Mouse (Mus musculus) E14TG2a.4 (cell line): ENCODE data around the gene Pbx3.

Source experiments
- CTCF ChIP-seq: conservative IDR thresholded peaks from 2 replicates; pipeline ENCODE4 v1.5.1; 2014; ENCODE audit warnings: low read length
- POU5F1 ChIP-seq: IDR thresholded peaks from 2 replicates; pipeline ENCODE4 v1.6.1; 2014; ENCODE audit warnings: low read length, borderline replicate concordance

DNA sequence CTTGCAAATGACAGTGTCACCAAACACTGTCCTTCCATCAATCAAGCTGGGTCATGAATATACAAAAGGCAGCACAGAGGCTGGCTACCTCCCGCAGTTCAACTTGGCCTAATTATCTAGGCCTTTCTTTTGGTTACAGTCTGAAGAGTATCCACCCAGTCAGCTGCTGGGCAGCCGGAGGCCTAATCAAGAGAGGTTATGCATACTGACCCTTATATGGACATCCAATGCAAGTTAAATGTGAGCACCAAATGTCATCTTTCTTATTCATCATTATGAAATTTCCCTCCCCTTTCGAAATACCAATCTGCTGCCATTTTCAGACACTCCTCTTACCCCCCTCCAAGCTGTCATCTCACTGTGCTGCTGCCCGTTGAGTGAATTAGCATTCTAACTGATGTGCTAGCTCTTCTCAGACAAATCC lies 112.3 kb downstream of the Pbx3 start:
- TF ChIP-seq CTCF (no peak), POU5F1 (no peak)
